Mouse (Mus musculus) left cerebral cortex, adult 11 months (tissue): Measurements from ENCODE around the gene Naa40.

ENCODE experiments used
- DNase-seq: peaks from one replicate; pipeline ENCODE4 v3.0.0; 2022; ENCODE audit warnings: low spot score

Naa40 gene

DNA sequence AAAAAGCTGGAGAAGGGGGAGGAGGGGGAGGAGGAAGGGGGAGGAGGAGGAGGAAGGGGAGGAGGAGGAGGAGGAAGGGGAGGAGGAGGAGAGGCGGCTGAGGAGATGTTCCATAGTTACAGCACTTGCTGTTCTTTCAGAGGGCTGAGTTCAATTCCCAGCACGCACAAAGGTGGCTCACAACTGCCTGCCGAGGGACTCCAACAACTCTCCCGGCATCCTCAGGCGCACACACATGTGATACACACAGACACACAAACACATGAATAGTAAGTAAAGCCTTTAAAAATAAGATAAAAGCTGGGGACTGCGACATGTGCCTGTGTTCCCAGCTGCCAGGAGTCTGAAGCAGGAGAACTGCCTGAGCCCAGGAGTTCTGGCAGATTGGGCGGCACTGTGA, 59.5 kb downstream of the Naa40 start:
- DNase-seq, result no peak

DNA sequence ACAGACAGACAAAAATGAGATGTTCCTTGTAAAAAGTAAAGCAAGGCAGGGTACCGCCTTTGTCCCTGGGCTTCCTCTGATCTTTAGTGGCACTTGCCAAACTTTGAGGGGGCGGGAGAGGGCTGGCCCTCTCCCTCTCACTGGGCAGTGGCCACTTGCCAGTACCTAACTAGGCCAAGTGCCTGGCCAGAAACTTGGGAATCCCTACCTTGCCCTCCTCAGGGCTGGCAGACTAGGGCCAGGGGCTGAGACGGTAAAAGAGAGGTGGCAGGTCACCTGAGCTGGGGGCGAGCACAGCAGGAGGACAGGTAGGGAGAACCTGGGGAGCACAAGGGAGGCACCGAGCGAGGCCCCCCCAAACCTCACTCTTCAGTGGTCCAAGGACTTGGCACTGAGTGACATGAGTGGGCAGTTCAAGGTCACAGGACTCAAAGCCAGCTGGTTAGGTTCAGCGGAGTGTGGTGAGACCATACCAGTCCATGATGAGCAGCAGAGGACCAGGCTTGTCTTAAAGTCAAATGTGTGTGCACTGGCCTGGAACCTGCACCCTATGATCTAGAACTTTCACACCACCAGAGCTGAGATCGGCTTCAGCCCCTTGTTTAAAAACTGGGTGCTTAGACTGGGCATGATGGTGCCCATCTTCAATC, 60.1 kb downstream of the Naa40 start:
- no peak for DNase-seq

- DNase-seq, result no peak
Measured at GRCm38 (mm10) chr19:7178841-7179452, 62.0 kb downstream of the Naa40 start.

- no peak for DNase-seq
Measured at GRCm38 (mm10) chr19:7177804-7178511, 63.0 kb downstream of the Naa40 start.

DNA sequence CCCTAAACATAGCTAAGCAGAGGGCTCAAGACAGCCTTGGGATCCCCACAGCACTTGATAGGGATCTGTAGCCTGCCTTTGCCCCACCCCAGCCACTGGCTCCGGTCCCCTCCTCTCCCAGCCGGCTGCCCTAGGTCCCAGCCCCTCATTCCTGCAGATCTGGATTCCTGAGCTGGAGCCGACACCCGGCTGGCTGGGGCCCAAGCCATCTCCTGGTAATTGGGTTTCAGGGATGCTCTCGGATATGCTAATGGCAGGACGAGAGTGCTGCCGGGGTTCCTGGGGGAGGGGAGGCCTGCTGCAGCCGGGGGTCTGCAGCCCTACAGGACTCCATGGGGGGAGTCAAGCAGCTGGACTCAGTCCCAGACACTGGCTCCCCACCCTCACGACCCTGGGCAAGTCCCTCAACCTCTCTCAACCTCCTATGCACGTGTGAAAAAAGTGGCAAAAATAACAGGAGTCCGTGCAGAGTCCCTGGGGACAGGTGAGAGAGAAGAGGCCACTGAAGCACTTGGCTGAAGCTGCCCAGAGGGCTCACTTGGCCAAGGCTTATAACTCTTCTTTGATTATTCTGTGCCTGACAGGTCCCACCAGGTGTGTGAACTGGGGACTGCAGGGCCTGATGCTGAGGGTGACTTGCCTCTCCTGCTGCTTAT, 64.8 kb downstream of the Naa40 start:
- no peak for DNase-seq
